Mouse (Mus musculus) cerebellum, postnatal 14 days (tissue): ENCODE results near the gene Psg17.
A peak's percentile ranks its signal among the peaks of the same experiment; 100 is the strongest.
"Not testable (repeated sequence)": the region's sequence is repeated elsewhere in the genome, so short reads cannot be mapped to it uniquely, and the experiment has no call there.

Source experiments
- DNase-seq, 2 experiments: peaks; one replicate each; pipeline ENCODE4 v3.0.0; 2021; ENCODE audit warnings: mixed read lengths in 2 of 2

The Psg17 gene

DNA sequence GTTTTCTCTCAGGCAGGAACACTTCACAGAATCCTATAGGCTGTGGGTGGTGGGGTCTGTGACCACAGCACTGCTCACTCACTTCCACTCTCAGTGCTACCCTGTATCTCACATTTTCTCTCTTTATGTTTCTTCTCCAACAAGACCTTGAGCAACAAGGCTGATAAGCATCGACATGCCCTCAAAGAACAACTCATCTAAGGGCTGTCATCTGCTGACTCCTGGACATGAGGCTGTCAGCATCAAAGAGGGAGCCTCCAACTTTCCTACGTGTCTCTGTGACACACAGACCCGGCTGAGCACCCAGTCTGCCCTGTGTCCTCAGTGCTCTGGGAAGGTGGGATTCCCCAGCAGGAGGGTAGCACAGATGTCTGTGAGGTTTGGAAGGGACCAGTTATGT, at the start of gene Psg17:
Gene Psg17 (minus strand): TSS at position 101 of the 400 bp plus-strand sequence.
- DNase-seq: no peak

- DNase-seq: not testable (repeated sequence)
Observed at GRCm38 (mm10) chr7:18871031-18871430, 49.6 kb upstream of the Psg17 start, which contains the start of gene Pglyrp1. Gene Pglyrp1, plus strand, starts transcription at chr7:18871331.

- no peak for DNase-seq
Observed at GRCm38 (mm10) chr7:18868491-18868890, 47.1 kb upstream of the Psg17 start.

- DNase-seq: no peak
Observed at GRCm38 (mm10) chr7:18862801-18863200, 41.4 kb upstream of the Psg17 start.

- no peak for DNase-seq
Observed at GRCm38 (mm10) chr7:18858310-18858916, 37.0 kb upstream of the Psg17 start.

DNA sequence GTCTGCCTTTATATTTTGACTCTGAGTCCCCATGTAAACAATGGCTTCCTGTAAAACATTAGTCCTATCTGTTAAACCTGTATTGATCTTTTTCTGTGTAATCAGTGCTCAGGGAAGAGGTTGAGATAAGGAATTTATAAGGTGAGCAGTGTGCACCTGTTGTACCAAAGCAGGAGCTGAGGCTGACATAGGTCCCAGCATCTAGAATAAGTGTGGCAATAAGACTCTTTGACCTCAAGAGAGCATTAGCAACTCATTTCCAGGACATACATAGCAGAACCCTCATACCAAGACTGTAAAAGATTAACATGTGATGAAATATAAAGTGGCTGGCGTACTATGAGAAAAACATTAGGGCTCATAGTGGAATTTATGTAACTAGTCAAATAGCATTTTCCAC, 27.0 kb upstream of the Psg17 start:
- no peak for DNase-seq

DNA sequence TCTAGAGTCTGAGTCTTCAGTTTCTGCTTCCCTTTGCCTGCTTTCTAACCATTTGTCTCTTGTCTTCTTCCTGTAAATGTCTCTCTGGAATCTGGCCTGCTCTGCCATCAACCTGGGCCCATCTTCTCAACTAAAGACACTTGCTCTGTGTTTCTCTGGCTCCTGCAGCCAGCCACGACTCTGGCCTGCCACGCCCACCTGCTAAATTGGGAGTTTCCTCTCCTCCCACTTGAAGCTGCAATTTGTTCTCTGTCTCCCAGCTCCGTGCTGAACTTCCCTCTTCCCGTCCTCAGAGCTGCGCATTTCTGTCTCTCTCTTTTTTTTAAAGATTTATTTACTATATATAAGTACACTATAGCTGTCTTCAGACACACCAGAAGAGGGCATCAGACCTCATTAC, 23.4 kb upstream of the Psg17 start:
- DNase-seq: no peak

DNA sequence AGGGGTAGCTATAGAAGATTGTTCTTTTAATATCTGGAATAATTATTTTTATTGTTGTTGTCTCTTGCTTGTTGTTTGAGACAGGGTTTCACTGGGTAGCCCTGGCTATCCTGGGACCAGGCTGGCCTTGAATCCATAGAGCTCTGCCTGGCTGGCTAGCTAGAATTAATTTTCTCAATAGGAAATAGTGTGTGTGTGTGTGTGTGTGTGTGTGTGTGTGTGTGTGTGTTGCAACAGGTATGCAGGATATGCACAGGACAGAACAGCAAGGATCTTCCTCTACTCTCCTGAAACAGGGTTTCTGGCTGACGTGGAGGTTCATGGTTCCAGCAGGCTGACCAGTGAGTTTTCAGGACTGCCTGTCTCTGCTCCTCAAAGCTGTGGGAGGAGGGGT, 19.8 kb upstream of the Psg17 start:
- DNase-seq: no peak

- DNase-seq: peak; percentile 44 to 45
Observed at GRCm38 (mm10) chr7:18840386-18841173, 19.2 kb upstream of the Psg17 start.

GRCm38 (mm10) chr7:18839865-18840264, 18.5 kb upstream of the Psg17 start, which contains the start of gene Mill2:
Gene Mill2, plus strand, starts transcription at chr7:18839966.
- peak in 1 of 2 experiments; percentile 11 for DNase-seq

- DNase-seq: no peak
Observed at GRCm38 (mm10) chr7:18832298-18832697, 10.9 kb upstream of the Psg17 start.

DNA sequence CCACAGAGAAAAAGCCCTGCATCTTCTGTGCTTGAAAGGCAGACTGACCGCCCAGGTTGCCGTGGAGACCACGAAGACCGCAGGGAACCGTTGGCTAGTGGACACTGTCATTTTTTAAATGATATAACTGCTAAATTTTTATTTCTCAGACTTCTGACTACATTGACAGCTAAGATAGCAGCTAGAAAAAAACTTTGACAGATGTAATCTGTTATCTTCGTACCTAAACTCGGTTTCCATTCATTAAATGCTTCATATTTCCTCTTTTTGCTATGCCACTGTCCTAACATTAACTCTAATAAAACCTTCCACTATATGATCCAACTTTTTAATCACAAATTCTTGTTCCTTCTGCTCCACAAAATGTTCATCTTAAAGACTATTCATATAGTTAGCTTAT, 8.1 kb upstream of the Psg17 start:
- DNase-seq: no peak

DNA sequence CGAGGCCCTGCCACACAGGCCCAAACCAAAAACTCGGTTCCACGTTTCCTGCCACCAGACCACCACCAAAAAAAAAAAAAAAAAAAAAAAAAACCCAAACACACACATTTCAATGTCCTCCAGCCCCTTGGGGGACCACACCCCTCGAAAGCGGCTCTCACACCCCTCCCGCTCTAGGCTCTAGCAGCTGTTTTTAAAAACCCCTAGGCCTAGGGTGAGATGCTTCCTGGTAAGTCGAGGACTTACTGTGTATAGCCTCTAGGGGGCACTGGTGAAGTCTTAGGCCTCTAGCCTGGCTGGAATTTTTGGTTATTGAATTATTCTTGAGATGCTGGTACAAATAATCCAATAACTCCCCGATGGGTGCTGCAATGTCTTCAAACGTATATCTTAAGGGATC, 7.2 kb upstream of the Psg17 start:
- DNase-seq: peak; percentile 5 to 18

GRCm38 (mm10) chr7:18827792-18828546, 6.6 kb upstream of the Psg17 start:
- DNase-seq: no peak

GRCm38 (mm10) chr7:18818301-18818700, 3.1 kb downstream of the Psg17 start:
- no peak for DNase-seq

GRCm38 (mm10) chr7:18803526-18803925, 17.9 kb downstream of the Psg17 start:
- DNase-seq: no peak

- DNase-seq: no peak
Observed at GRCm38 (mm10) chr7:18799129-18799528, 22.3 kb downstream of the Psg17 start.

GRCm38 (mm10) chr7:18798420-18798819, 23.0 kb downstream of the Psg17 start, which contains the start of gene Psg19:
Gene Psg19, minus strand, starts transcription at chr7:18798520.
- no peak for DNase-seq

DNA sequence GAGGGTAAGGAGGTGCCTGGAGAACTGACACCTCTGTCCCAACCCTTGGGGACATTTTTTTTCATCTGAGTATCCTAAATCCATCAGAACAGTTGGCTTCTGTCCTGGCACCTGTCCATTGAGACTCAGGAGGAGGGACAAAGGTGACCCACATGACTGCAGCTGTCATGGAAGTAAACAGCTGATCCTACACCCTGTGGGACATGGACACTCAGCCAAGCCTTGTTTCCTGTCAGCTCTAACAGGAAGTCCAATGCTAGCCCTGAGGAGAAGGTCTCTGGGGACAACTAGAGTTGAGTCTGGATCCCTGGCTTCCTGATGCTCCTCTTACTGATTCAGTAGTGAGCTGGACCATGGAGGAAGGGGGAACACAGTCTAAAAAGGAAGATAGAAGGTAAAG, 30.7 kb downstream of the Psg17 start:
- not testable (repeated sequence) for DNase-seq

DNA sequence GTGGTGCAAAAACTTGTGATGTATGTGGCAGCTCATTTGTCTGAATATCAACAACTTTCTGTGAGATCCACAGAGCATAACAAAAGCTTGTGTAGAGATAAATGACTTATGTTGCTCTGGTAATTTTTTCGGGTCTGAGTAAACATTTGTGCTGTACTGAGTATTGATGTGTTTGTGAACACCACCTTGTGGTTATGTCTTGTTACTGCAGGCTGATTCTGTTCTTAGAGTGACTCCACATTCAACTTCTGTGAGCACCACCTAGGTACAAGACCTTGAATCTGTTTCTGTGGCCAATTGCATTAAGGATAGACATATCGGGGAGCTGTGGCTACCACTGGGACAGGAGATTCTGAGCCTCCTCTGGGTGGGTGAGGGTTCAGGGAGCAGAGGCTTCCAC, 40.1 kb downstream of the Psg17 start:
- peak in 1 of 2 experiments; percentile 1 for DNase-seq

- DNase-seq: no peak
Observed at GRCm38 (mm10) chr7:18779337-18779781, 42.0 kb downstream of the Psg17 start.
